Mouse (Mus musculus) forebrain, postnatal 0 days (tissue): ENCODE measurements around the gene Tmsb10. TPM values are rescaled to one million over a fixed set of nuclear protein-coding genes. Genes with fewer than 3 reads are reported as not detected.
A peak's percentile ranks its signal among the peaks of the same experiment; 100 is the strongest.

Experiments
- ATAC-seq: fragments of 200-750 bp; cut with Nextera tagmentation; 2 replicates; pipeline ENCODE4 v1.8.0; 2017; ENCODE audit warnings: mild to moderate bottlenecking, moderate library complexity
- DNase-seq: peaks from one replicate; pipeline ENCODE4 v3.0.0-alpha.2; 2015
- H3K27ac ChIP-seq: fragments of 300-500 bp; sonication (generic); 2 replicates; pipeline ENCODE4 v1.5.1; 2014; ENCODE audit warnings: low read depth, mild to moderate bottlenecking, antibody characterized with exemption, low read length, moderate library complexity, mixed read lengths
- H3K27me3 ChIP-seq: fragments of 300-500 bp; sonication (generic); 2 replicates; pipeline ENCODE4 v1.6.1; 2014; ENCODE audit warnings: mild to moderate bottlenecking, low read length, mixed read lengths; ENCODE audit not compliant: insufficient read depth
- H3K36me3 ChIP-seq: fragments of 300-500 bp; sonication (generic); 2 replicates; pipeline ENCODE4 v1.6.1; 2014; ENCODE audit warnings: mild to moderate bottlenecking, moderate library complexity; ENCODE audit not compliant: insufficient read depth
- H3K4me1 ChIP-seq: fragments of 300-500 bp; sonication (generic); 2 replicates; pipeline ENCODE4 v1.6.1; 2014; ENCODE audit warnings: antibody characterized with exemption; ENCODE audit not compliant: insufficient read depth
- H3K4me2 ChIP-seq: fragments of 300-500 bp; sonication (generic); 2 replicates; pipeline ENCODE4 v1.6.1; 2014; ENCODE audit warnings: low read depth, mild to moderate bottlenecking, moderate library complexity
- H3K4me3 ChIP-seq: fragments of 300-500 bp; sonication (generic); 2 replicates; pipeline ENCODE4 v1.5.1; 2014; ENCODE audit warnings: low read depth, low read length, mixed read lengths
- H3K9ac ChIP-seq: fragments of 300-500 bp; sonication (generic); 2 replicates; pipeline ENCODE4 v1.6.1; 2014; ENCODE audit warnings: mild to moderate bottlenecking
- H3K9me3 ChIP-seq: fragments of 300-500 bp; sonication (generic); 2 replicates; pipeline ENCODE4 v1.6.1; 2016; ENCODE audit warnings: low read length
- CTCF ChIP-seq: sonication (generic); IDR thresholded peaks from 2 replicates; pipeline ENCODE4 v1.5.1; 2016; ENCODE audit warnings: antibody characterized with exemption, control low read depth, low read depth
- WGBS: fragments of 180-500 bp; shearing (Covaris S2); extraction: QIAGEN DNeasy Blood & Tissue Kit; methylation state at CpG from one replicate; pipeline ENCODE4 v1.1.7; 2014; 5-methylcytosine and 5-hydroxymethylcytosine counted together
- polyA plus RNA-seq: library from polyadenylated mRNA; unstranded; fragments of >200 nt; fragmentation: Nextera tagmentation; extraction: Ambion mirVana; gene quantifications from 2 replicates; pipeline ENCODE4 v1.2.1, GENCODE M21; 2015
- total RNA-seq: library from RNA; depleted of rRNA; stranded (reverse); fragments of >200 nt; gene quantifications from 2 replicates; pipeline ENCODE4 v1.2.3, GENCODE M21; 2014

The Tmsb10 gene
- total and polyA plus RNA-seq, 2 experiments from 2014 or later = 862 to 5,770 TPM

- H3K4me1 ChIP-seq = peaks cover 11% of the 10 kb centered on the region; the same call in 1 of the 2 replicates
- no peaks in the 10 kb centered on the region for H3K36me3 ChIP-seq
- no peak for TF ChIP-seq CTCF
- ATAC-seq (peak; percentile 30), DNase-seq (peak; percentile 69)
- H3K27me3 ChIP-seq = no peaks in the 10 kb centered on the region
- H3K4me3 ChIP-seq = peak overlapping the region; percentile 78
- peak overlapping the region; percentile 99 for H3K27ac ChIP-seq
- no peaks in the 10 kb centered on the region for H3K9me3 ChIP-seq
- H3K9ac ChIP-seq = peak overlapping the region; percentile 100
- WGBS = 5% methylated on average over 15 of the region's 15 CpGs
- H3K4me2 ChIP-seq = peak overlapping the region; percentile 79
Measured at GRCm38 (mm10) chr6:72956199-72957092, 2.1 kb downstream of the Tmsb10 start.

GRCm38 (mm10) chr6:72955517-72956198, 2.9 kb downstream of the Tmsb10 start:
- H3K36me3 ChIP-seq = no peaks in the 10 kb centered on the region
- peak overlapping the region; percentile 79 for H3K4me2 ChIP-seq
- peaks cover 11% of the 10 kb centered on the region; the same call in 1 of the 2 replicates for H3K4me1 ChIP-seq
- H3K4me3 ChIP-seq = peak overlapping the region; percentile 78
- 0 out of 2 replicates have a peak, but pooled peaks have one; percentile 2 for TF ChIP-seq CTCF
- ATAC-seq = no peak
- H3K9me3 ChIP-seq = no peaks in the 10 kb centered on the region
- peak overlapping the region; percentile 100 for H3K9ac ChIP-seq
- DNase-seq = peak; percentile 34
- no peaks in the 10 kb centered on the region for H3K27me3 ChIP-seq
- WGBS = 40% methylated on average over 8 of the region's 8 CpGs
- H3K27ac ChIP-seq = peak overlapping the region; percentile 99

- DNase-seq = peak; percentile 27
- H3K27ac ChIP-seq = 0 out of 2 replicates have a peak overlapping the region, but pooled peaks have one; percentile 36
Measured at GRCm38 (mm10) chr6:72954786-72955185, 3.8 kb downstream of the Tmsb10 start.

GRCm38 (mm10) chr6:72952967-72953366, 5.6 kb downstream of the Tmsb10 start:
- no peak overlapping the region for H3K27ac ChIP-seq
- peaks cover 11% of the 10 kb centered on the region; the same call in 1 of the 2 replicates for H3K4me1 ChIP-seq
- no peaks in the 10 kb centered on the region for H3K27me3 ChIP-seq
- ATAC-seq (no peak), DNase-seq (no peak)
- TF ChIP-seq CTCF = no peak
- 89% methylated on average over 2 of the region's 2 CpGs for WGBS
- H3K36me3 ChIP-seq = no peaks in the 10 kb centered on the region
- H3K4me2 ChIP-seq = no peak overlapping the region
- H3K9ac ChIP-seq = no peak overlapping the region
- no peak overlapping the region for H3K4me3 ChIP-seq
- H3K9me3 ChIP-seq = no peaks in the 10 kb centered on the region

More at GRCm38 (mm10) chr6:72954786-72955185, 3.8 kb downstream of the Tmsb10 start:
- Histone ChIP-seq H3K4me3 (no peak overlapping the region), H3K4me2 (no peak overlapping the region), H3K4me1 (peaks cover 11% of the 10 kb centered on the region; the same call in 1 of the 2 replicates), H3K36me3 (no peaks in the 10 kb centered on the region), H3K9me3 (no peaks in the 10 kb centered on the region), H3K27me3 (no peaks in the 10 kb centered on the region), H3K9ac (no peak overlapping the region)
- no peak for TF ChIP-seq CTCF
- no peak for ATAC-seq
- 70% methylated on average over 7 of the region's 7 CpGs for WGBS

GRCm38 (mm10) chr6:72952221-72952620, 6.3 kb downstream of the Tmsb10 start:
- Histone ChIP-seq H3K4me3 (no peak overlapping the region), H3K36me3 (no peaks in the 10 kb centered on the region), H3K27ac (no peak overlapping the region), H3K27me3 (no peaks in the 10 kb centered on the region), H3K4me1 (peaks cover 11% of the 10 kb centered on the region; the same call in 1 of the 2 replicates), H3K9ac (no peak overlapping the region), H3K9me3 (no peaks in the 10 kb centered on the region), H3K4me2 (no peak overlapping the region)
- WGBS = 84% methylated on average over 2 of the region's 2 CpGs
- DNase-seq = no peak
- TF ChIP-seq CTCF = no peak
- no peak for ATAC-seq

- Histone ChIP-seq H3K27ac (no peak overlapping the region), H3K36me3 (no peaks in the 10 kb centered on the region), H3K4me1 (no peaks in the 10 kb centered on the region), H3K4me3 (no peak overlapping the region), H3K9ac (no peak overlapping the region), H3K27me3 (no peaks in the 10 kb centered on the region), H3K4me2 (no peak overlapping the region), H3K9me3 (0 out of 2 replicates have a peak, but pooled peaks cover 7% of the 10 kb centered on the region)
- DNase-seq = peak; percentile 70
- 70% methylated on average over 9 of the region's 9 CpGs for WGBS
- TF ChIP-seq CTCF = no peak
- peak; percentile 57 for ATAC-seq
Measured at GRCm38 (mm10) chr6:72949161-72949756, 9.3 kb downstream of the Tmsb10 start.
